Mouse (Mus musculus) erythroblast, adult 5-6 weeks (primary cell): ENCODE measurements around the gene Heatr3. TPM values are rescaled to one million over a fixed set of nuclear protein-coding genes. Genes with fewer than 3 reads are reported as not detected.
"Not testable (repeated sequence)": the region's sequence is repeated elsewhere in the genome, so short reads cannot be mapped to it uniquely, and the experiment has no call there.

Source experiments
- ATAC-seq: replicated peaks from 2 replicates; pipeline ENCODE4 v1.8.0; 2016; ENCODE audit warnings: moderate number of reproducible peaks, mild to moderate bottlenecking, moderate TSS enrichment, inconsistent platforms; ENCODE audit not compliant: poor library complexity, low FRiP score, severe bottlenecking
- total RNA-seq, 2 experiments: library from RNA; stranded (forward) in 1 of 2; stranded (reverse) in 1 of 2; fragments of 150-400 nt in 1 of 2; fragments of 200-764, 138-1000 nt in 1 of 2; gene quantifications; 2 replicates each; pipeline versions ENCODE4 v1.2.3 to v1.2.4; 2015 to 2017; ENCODE audit warnings: low replicate concordance in 2 of 2

Gene Heatr3
- total RNA-seq, 2 experiments from 2014 or later: 4.3 to 5.0 TPM

GRCm38 (mm10) chr8:88183121-88183520 is 45.5 kb downstream of the Heatr3 start:
- no peak for ATAC-seq

GRCm38 (mm10) chr8:88184914-88185313 is 47.3 kb downstream of the Heatr3 start:
- no peak for ATAC-seq

DNA sequence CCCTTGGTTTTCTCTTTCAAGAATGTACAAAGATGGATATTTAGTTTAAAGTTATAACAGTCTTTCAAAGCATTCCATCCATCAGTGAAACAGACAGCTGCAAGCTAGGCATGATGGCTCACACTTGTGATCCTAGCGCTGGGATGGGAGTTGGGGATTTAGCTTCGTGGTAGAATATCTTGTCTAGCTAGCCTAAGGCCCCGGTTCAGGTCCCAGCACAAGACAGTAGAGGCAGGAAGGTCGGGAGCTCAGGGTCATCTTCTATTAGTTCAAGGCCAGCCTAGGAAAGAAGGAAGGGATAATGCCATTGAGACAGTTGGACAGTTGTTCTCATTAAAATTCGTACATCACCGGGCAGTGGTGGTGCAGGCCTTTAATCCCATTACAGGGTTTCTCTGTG is 48.1 kb downstream of the Heatr3 start:
- no peak for ATAC-seq

DNA sequence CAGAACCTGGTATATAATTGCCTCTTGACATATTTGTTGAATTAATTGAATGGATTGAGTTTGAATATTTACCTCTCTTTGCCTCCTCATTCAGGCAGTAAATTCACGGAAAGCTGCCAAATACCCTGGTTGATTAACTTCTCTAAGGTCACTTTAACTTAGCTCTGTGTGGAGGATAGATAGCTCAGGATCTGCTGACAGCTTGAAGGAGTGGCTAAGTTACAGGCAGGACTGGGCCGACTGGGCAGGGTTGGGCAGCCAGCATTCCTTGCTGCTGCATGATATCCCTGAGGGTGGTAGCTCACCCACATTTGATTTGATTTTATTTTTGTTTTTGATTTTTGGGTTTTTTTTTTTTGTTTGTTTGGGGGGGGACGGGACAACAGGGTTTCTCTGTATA is 59.7 kb downstream of the Heatr3 start:
- ATAC-seq: no peak

DNA sequence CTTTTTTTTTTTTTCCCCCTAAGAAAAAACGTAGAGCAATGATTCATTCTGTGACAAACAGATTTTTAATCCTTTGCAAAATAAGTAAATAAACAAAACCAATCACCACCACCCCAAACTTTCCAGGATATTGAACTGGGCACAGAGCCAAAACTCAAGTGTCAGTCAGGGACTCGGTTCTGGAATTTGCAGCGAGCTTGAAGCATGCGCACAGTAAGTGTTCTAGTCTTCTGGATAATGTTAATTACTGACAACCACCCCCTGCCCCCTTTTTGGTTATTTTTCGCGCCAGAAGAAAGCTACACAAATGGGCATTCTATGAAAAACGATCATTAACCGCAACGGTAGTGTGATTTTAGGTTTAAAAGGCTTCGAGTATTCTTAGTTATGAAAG is 60.9 kb downstream of the Heatr3 start:
- no peak for ATAC-seq

GRCm38 (mm10) chr8:88198945-88199571 is 61.4 kb downstream of the Heatr3 start, which contains the start of gene Tent4b:
Tent4b (plus strand) TSS chr8:88199213.
- peak; percentile 85 for ATAC-seq

DNA sequence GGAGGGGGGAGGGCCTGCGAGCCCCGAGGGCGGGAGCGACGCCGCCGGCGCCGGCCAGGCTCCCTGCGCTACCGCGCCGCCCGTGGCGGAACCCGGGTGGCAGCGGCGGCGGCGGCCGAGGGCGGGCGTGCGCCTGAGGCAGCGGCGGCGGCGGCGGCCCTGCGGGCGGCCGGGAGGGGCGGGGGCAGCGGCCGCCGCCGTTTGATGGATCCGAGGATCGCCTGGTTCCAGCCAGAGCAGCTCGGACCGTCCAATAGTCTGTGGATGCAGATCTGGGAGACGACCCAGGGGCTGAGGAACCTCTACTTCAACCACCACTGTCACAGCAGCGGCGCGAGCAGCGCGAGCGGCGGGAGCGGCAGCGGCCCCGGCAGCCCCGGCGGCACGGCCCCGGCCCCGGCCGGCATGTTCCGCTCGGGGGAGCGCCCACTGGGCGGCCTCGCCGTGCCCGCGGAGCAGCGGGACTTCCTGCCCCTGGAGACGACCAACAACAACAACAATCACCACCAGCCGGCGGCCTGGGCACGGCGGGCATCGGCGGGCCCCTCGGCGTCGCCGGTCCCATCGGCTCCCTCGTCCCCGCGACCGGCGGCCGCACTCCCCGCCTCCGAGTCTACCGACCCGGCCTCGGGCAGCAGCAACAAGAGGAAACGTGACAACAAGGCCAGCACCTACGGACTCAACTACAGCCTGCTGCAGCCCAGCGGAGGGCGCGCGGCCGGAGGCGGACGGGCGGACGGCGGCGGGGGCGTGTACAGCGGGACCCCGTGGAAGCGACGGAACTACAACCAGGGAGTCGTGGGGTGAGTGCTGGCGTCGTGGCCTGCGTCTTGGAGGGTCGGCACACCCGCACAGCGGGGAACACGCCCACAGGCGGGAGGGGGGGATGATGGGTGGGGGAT is 62.3 kb downstream of the Heatr3 start:
- peak; percentile 31 for ATAC-seq

GRCm38 (mm10) chr8:88200724-88201495 is 63.3 kb downstream of the Heatr3 start:
- ATAC-seq: no peak

DNA sequence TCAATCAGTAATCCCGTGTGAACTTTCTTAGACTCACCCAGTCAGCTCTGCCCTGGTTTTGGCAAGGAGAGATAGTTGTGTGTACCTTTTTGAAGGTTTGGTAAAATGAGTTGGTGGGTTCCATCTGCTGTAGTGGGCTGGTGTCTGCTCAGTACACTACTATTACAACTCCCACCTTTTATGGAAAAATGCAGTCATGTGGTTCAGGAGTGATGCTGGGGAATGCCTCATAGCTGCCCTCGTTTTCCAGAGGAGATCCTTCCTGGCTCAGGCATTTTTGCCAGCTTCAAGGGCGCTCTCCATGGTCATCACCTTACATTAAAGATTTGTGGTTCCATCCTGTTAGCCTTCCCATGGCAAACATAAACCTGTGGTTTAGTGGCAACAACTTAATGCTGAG is 64.0 kb downstream of the Heatr3 start:
- ATAC-seq: no peak

GRCm38 (mm10) chr8:88206016-88206415 is 68.4 kb downstream of the Heatr3 start:
- no peak for ATAC-seq

- ATAC-seq: no peak
These were observed 69.6 kb downstream of the Heatr3 start for GRCm38 (mm10) chr8:88207121-88207821.

GRCm38 (mm10) chr8:88209930-88210827 is 72.5 kb downstream of the Heatr3 start:
- ATAC-seq: not testable (repeated sequence)

GRCm38 (mm10) chr8:88221353-88221752 is 83.7 kb downstream of the Heatr3 start:
- no peak for ATAC-seq

Other genes starting within 250 kb of the Heatr3 start
- not detected in 2 replicates for gene Zfp423, start 178.3 kb upstream of the Heatr3 start, total RNA-seq (2015; ENCODE audit: low replicate concordance)
- gene Zfp423, start 178.3 kb upstream of the Heatr3 start, total RNA-seq (2017; ENCODE audit: low replicate concordance): 3.2 TPM in 1 of 2 replicates, not detected in the other
- 64.9 and 90.3 TPM in 2 replicates for gene Cnep1r1, start 19.1 kb upstream of the Heatr3 start, total RNA-seq (2015; ENCODE audit: low replicate concordance)
- 23.6 and 34.2 TPM in 2 replicates for gene Cnep1r1, start 19.1 kb upstream of the Heatr3 start, total RNA-seq (2017; ENCODE audit: low replicate concordance)
- gene Tent4b, start 61.4 kb downstream of the Heatr3 start, total RNA-seq (2015; ENCODE audit: low replicate concordance): 10.0 and 12.3 TPM in 2 replicates
- gene Tent4b, start 61.4 kb downstream of the Heatr3 start, total RNA-seq (2017; ENCODE audit: low replicate concordance): 6.6 and 15.5 TPM in 2 replicates
- gene Adcy7, start 134.5 kb downstream of the Heatr3 start, total RNA-seq (2015; ENCODE audit: low replicate concordance): 6.1 and 11.3 TPM in 2 replicates
- 8.9 and 13.0 TPM in 2 replicates for gene Adcy7, start 134.5 kb downstream of the Heatr3 start, total RNA-seq (2017; ENCODE audit: low replicate concordance)
- 22.5 and 49.5 TPM in 2 replicates for gene Brd7, start 224.3 kb downstream of the Heatr3 start, total RNA-seq (2015; ENCODE audit: low replicate concordance)
- 11.8 and 28.7 TPM in 2 replicates for gene Brd7, start 224.3 kb downstream of the Heatr3 start, total RNA-seq (2017; ENCODE audit: low replicate concordance)